Mouse (Mus musculus) heart, postnatal 0 days (tissue): Measurements from ENCODE around the gene Defa23.
"Not testable (repeated sequence)": the region's sequence is repeated elsewhere in the genome, so short reads cannot be mapped to it uniquely, and the experiment has no call there.

Experiments used
- CTCF ChIP-seq: IDR thresholded peaks from 2 replicates; pipeline ENCODE4 v1.5.1; 2016; ENCODE audit warnings: antibody characterized with exemption, control low read depth, low read depth
- EP300 ChIP-seq: IDR thresholded peaks from 2 replicates; pipeline ENCODE4 v1.6.1; 2016; ENCODE audit warnings: antibody characterized with exemption, low read depth

DNA sequence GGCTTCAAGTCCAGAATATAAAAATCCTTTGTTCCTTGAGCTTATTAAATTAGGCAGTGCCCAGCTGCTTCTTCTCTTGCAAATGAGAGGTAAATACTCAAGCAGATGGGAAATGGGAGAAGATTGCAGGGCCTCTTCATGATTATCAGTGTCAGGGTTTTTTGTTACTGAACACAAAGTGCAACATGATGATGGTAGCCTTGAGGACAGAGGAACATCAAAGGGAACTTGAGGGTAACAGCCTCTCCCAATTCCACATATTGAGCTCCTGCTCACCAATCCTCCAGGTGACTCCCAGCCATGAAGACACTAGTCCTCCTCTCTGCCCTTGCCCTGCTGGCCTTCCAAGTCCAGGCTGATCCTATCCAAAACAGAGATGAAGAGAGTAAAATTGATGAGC, 29.3 kb downstream of the Defa23 start, which contains the start of gene Defa25:
- not testable (repeated sequence) for TF ChIP-seq EP300, CTCF
